ENCODE assay signal across 14 mouse cellular contexts in genomic region chr2:25919972-25920371, GRCm38 (mm10). TPM values are rescaled to one million over a fixed set of nuclear protein-coding genes. Genes with fewer than 3 reads are reported as not detected.
DNase-seq lines count a peak whose midpoint lies in the region; ATAC-seq lines count a peak whose summit lies in the region.
"Had no signal": no experiment of that assay in that cellular context is flagged by ENCODE, and none has a peak within 500 bp of the region (broad histone marks: within the 10 kb centered on the region; RNA-seq: fewer than 3 reads in every experiment).

No protein-coding gene starts in this region.

- 63% methylated on average over 3 of the region's 3 CpGs for WGBS in heart, embryonic 12.5 days
- WGBS in neural tube, embryonic 14.5 days = 64% methylated on average over 3 of the region's 3 CpGs
- WGBS in intestine, embryonic 16.5 days = 49% methylated on average over 3 of the region's 3 CpGs

- H3K27me3 ChIP-seq in heart, embryonic 12.5 days (replicated peaks) = no peaks in the 10 kb centered on the region
- H3K27me3 ChIP-seq in neural tube, embryonic 14.5 days (ENCODE audit: control insufficient read depth, insufficient read depth, low read length) = no peaks in the 10 kb centered on the region
- no peaks in the 10 kb centered on the region for H3K27me3 ChIP-seq in intestine, embryonic 16.5 days (replicated peaks; ENCODE audit: control insufficient read depth, insufficient read depth, low read length)
- H3K27me3 ChIP-seq: liver, embryonic 12.5 days had no signal

- H3K9ac ChIP-seq in heart, embryonic 12.5 days = no peak overlapping the region
- H3K9ac ChIP-seq in neural tube, embryonic 14.5 days (replicated peaks; ENCODE audit: low read depth, low read length) = no peak overlapping the region
- no peak overlapping the region for H3K9ac ChIP-seq in intestine, embryonic 16.5 days (ENCODE audit: low read depth, low read length)
- H3K9ac ChIP-seq: liver, embryonic 12.5 days had no signal

- H3K27ac ChIP-seq in heart, embryonic 12.5 days (ENCODE audit: poor library complexity, severe bottlenecking) = no peak overlapping the region
- H3K27ac ChIP-seq in neural tube, embryonic 14.5 days (ENCODE audit: low read depth, low read length) = no peak overlapping the region
- no peak overlapping the region for H3K27ac ChIP-seq in intestine, embryonic 16.5 days (ENCODE audit: low read length)
- H3K27ac ChIP-seq: liver, embryonic 12.5 days had no signal

- no peak for ATAC-seq in cerebellum, adult (ENCODE audit: insufficient number of reproducible peaks, low FRiP score, low TSS enrichment)
- ATAC-seq in heart, embryonic 12.5 days (ENCODE audit: insufficient number of reproducible peaks, low FRiP score) = no peak
- peak; percentile 41; the same call in 1 of the 2 replicates for ATAC-seq in neural tube, embryonic 14.5 days (ENCODE audit: low read depth)
- peak; percentile 63 for ATAC-seq in intestine, embryonic 16.5 days
- ATAC-seq: liver, embryonic 12.5 days had no signal

- no peaks in the 10 kb centered on the region for H3K9me3 ChIP-seq in heart, embryonic 12.5 days (replicated peaks)
- H3K9me3 ChIP-seq in neural tube, embryonic 14.5 days (ENCODE audit: control insufficient read depth, low read length) = no peaks in the 10 kb centered on the region
- H3K9me3 ChIP-seq in intestine, embryonic 16.5 days (ENCODE audit: control insufficient read depth, low read length) = no peaks in the 10 kb centered on the region
- H3K9me3 ChIP-seq: liver, embryonic 12.5 days had no signal

- peaks cover 13% of the 10 kb centered on the region for H3K36me3 ChIP-seq in heart, embryonic 12.5 days
- H3K36me3 ChIP-seq in neural tube, embryonic 14.5 days (ENCODE audit: control insufficient read depth, insufficient read depth, low read length) = peaks cover 1% of the 10 kb centered on the region; the same call in 1 of the 2 replicates
- no peaks in the 10 kb centered on the region for H3K36me3 ChIP-seq in intestine, embryonic 16.5 days (ENCODE audit: control insufficient read depth, insufficient read depth, low read length)

- H3K4me1 ChIP-seq in heart, embryonic 12.5 days (replicated peaks) = no peaks in the 10 kb centered on the region
- H3K4me1 ChIP-seq in neural tube, embryonic 14.5 days (ENCODE audit: control insufficient read depth, insufficient read depth, low read length) = no peaks in the 10 kb centered on the region
- H3K4me1 ChIP-seq in intestine, embryonic 16.5 days (ENCODE audit: control insufficient read depth, insufficient read depth, low read length) = peaks cover 11% of the 10 kb centered on the region
- H3K4me1 ChIP-seq: liver, embryonic 12.5 days had no signal

- H3K4me3 ChIP-seq in heart, embryonic 12.5 days = no peak overlapping the region
- H3K4me3 ChIP-seq in neural tube, embryonic 14.5 days (ENCODE audit: low read depth, low read length) = no peak overlapping the region
- no peak overlapping the region for H3K4me3 ChIP-seq in intestine, embryonic 16.5 days (ENCODE audit: low read length)
- H3K4me3 ChIP-seq: erythroblast, embryonic 14.5 days; liver, embryonic 12.5 days had no signal

- no peak overlapping the region for H3K4me2 ChIP-seq in heart, embryonic 12.5 days
- no peak overlapping the region for H3K4me2 ChIP-seq in neural tube, embryonic 14.5 days (ENCODE audit: low read depth, low read length)
- H3K4me2 ChIP-seq in intestine, embryonic 16.5 days (ENCODE audit: low read depth, low read length) = no peak overlapping the region
- H3K4me2 ChIP-seq: liver, embryonic 12.5 days had no signal

- DNase-seq in cerebellum, adult 11-12 months = peak; percentile 60
- peak; percentile 17 for DNase-seq in heart, postnatal 4 days
- no peak for DNase-seq in neural tube, embryonic 10.5 days (ENCODE audit: extremely low spot score, low spot score)
- no peak for DNase-seq in adrenal gland, postnatal 4 days (ENCODE audit: low spot score in 2 of 2)
- DNase-seq: adrenal gland, adult 2 months; gastrocnemius, postnatal 25 days; lung, postnatal 36 days had no signal

RNA-seq across cellular contexts. Expression of gene Kcnt1, which starts 56.4 kb away (rescaled TPM):
- total RNA-seq in heart, postnatal 4 days (2021) = under 1 TPM; 0.32 to 0.52 TPM
- polyA plus RNA-seq in heart, embryonic 12.5 days (2016; fragmentation: Nextera tagmentation; extraction: Ambion mirVana) = not detected in 2 replicates
- polyA plus RNA-seq in neural tube, embryonic 14.5 days (2014; fragmentation: Nextera tagmentation; extraction: Ambion mirVana) = 18.9 and 22.9 TPM in 2 replicates
- polyA plus RNA-seq in intestine, embryonic 16.5 days (2015; fragmentation: Nextera tagmentation; extraction: Ambion mirVana) = 0.31 and 0.54 TPM in 2 replicates
- 10 to 100 TPM; 12.2 to 12.9 TPM for total RNA-seq in adrenal gland, postnatal 4 days (2021)
- total RNA-seq: MEL had no signal
- polyA plus RNA-seq: erythroblast, embryonic 14.5 days had no signal

Comparison
In these comparisons a context has a peak if more than half of its experiments do, and no peak if none do; other contexts are left out.
1. DNase-seq: peak in cerebellum, adult 11-12 months (single experiment) and heart, postnatal 4 days (single experiment); none in neural tube, embryonic 10.5 days (single experiment) and adrenal gland, postnatal 4 days (0 of 2).
2. ATAC-seq: peak in neural tube, embryonic 14.5 days (single experiment) and intestine, embryonic 16.5 days (single experiment); none in cerebellum, adult (single experiment) and heart, embryonic 12.5 days (single experiment).
3. RNA of gene Kcnt1, which starts 56.4 kb away (polyA plus RNA-seq): 18.9 to 22.9 TPM in neural tube, embryonic 14.5 days; 0.31 to 0.54 TPM in intestine, embryonic 16.5 days and not detected in heart, embryonic 12.5 days; every median in the first group is over 10 times any median in the second.